Mouse (Mus musculus) megakaryocyte, embryonic 14.5 days (primary cell): ENCODE data around the gene Ap5m1.

Experiments used
- FLI1 ChIP-seq: IDR thresholded peaks from 2 replicates; pipeline ENCODE4 v1.6.1; 2012; ENCODE audit warnings: low read length, inconsistent platforms, mixed read lengths
- GATA1 ChIP-seq: IDR thresholded peaks from 3 replicates; pipeline ENCODE4 v1.6.1; 2012; ENCODE audit warnings: mixed read lengths, low read length, inconsistent platforms, borderline replicate concordance

DNA sequence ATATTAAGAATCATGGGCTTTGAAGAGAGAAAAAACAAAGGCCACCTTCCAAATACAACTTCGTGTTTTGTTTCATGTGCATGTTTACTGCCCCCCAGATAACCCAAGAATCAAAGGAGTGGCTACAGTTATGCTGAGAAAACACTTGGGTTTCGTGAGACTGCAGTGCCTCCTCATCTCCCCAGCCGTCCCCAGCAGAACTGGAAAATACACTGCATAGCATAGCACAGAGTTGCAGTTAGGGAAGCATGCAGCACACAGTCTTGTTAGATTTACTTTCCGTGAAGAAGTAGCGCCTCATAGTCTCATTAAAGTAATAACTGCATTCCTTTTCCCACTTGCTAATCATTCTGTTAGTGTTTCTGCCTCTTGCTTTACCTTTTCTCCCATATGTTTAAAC lies 24.2 kb downstream of the Ap5m1 start:
- no peak for TF ChIP-seq GATA1
- no peak for TF ChIP-seq FLI1
